Mouse (Mus musculus): ENCODE results near the gene Itgb1bp2.

- no peak for TF ChIP-seq CTCF (IDR thresholded peaks at IDR 0.05; ENCODE audit: borderline replicate concordance, insufficient read depth, low read depth, low read length)
- TF ChIP-seq POLR2A (IDR thresholded peaks at IDR 0.05; ENCODE audit: borderline replicate concordance, insufficient read depth, low read length) = no peak
These were observed 28.2 kb upstream of the Itgb1bp2 start, which contains the start of gene Zmym3 for GRCm38 (mm10) chrX:101420700-101421095.
